Mouse (Mus musculus) hindbrain, embryonic 11.5 days (tissue): Measurements from ENCODE around the gene Egfl7. TPM values are rescaled to one million over a fixed set of nuclear protein-coding genes. Genes with fewer than 3 reads are reported as not detected.

ENCODE experiments used
- ATAC-seq: fragments of 200-750 bp; cut with Nextera tagmentation; 2 replicates; pipeline ENCODE4 v1.8.0; 2017; ENCODE audit warnings: mild to moderate bottlenecking, moderate TSS enrichment, moderate library complexity; ENCODE audit not compliant: low FRiP score
- DNase-seq: peaks from one replicate; pipeline ENCODE4 v3.0.0-alpha.2; 2015; ENCODE audit warnings: low spot score
- H3K27ac ChIP-seq: fragments of 300-500 bp; sonication (generic); 2 replicates; pipeline ENCODE4 v1.5.1; 2014; ENCODE audit warnings: mild to moderate bottlenecking, low read depth, low read length
- H3K27me3 ChIP-seq: fragments of 300-500 bp; sonication (generic); 2 replicates; pipeline ENCODE4 v1.6.1; 2014; ENCODE audit warnings: mild to moderate bottlenecking, low read length, moderate library complexity, mixed read lengths; ENCODE audit not compliant: control insufficient read depth, insufficient read depth
- H3K36me3 ChIP-seq: fragments of 300-500 bp; sonication (generic); 2 replicates; pipeline ENCODE4 v1.6.1; 2014; ENCODE audit warnings: mild to moderate bottlenecking, low read length, moderate library complexity, mixed read lengths; ENCODE audit not compliant: control insufficient read depth, insufficient read depth
- H3K4me1 ChIP-seq: fragments of 300-500 bp; sonication (generic); replicated peaks from 2 replicates; pipeline ENCODE4 v1.6.1; 2014; ENCODE audit warnings: low read length, mixed read lengths; ENCODE audit not compliant: control insufficient read depth, insufficient read depth
- H3K4me2 ChIP-seq: fragments of 300-500 bp; sonication (generic); replicated peaks from 2 replicates; pipeline ENCODE4 v1.6.1; 2014; ENCODE audit warnings: mild to moderate bottlenecking, low read depth, low read length
- H3K4me3 ChIP-seq: fragments of 300-500 bp; sonication (generic); 2 replicates; pipeline ENCODE4 v1.5.1; 2014; ENCODE audit warnings: low read depth, low read length
- H3K9ac ChIP-seq: fragments of 300-500 bp; sonication (generic); 2 replicates; pipeline ENCODE4 v1.6.1; 2014; ENCODE audit warnings: low read depth, low read length
- H3K9me3 ChIP-seq: fragments of 300-500 bp; sonication (generic); 2 replicates; pipeline ENCODE4 v1.6.1; 2016; ENCODE audit warnings: low read length; ENCODE audit not compliant: control insufficient read depth
- WGBS: fragments of 180-500 bp; shearing (Covaris S2); extraction: QIAGEN DNeasy Blood & Tissue Kit; methylation state at CpG from one replicate; pipeline ENCODE4 v1.1.7; 2014; 5-methylcytosine and 5-hydroxymethylcytosine counted together
- polyA plus RNA-seq: library from polyadenylated mRNA; unstranded; fragments of >200 nt; fragmentation: Nextera tagmentation; extraction: Ambion mirVana; gene quantifications from 2 replicates; pipeline ENCODE4 v1.2.1, GENCODE M21; 2014

The Egfl7 gene
- polyA plus RNA-seq, 1 experiment from 2014 or later: 65.2 TPM

DNA sequence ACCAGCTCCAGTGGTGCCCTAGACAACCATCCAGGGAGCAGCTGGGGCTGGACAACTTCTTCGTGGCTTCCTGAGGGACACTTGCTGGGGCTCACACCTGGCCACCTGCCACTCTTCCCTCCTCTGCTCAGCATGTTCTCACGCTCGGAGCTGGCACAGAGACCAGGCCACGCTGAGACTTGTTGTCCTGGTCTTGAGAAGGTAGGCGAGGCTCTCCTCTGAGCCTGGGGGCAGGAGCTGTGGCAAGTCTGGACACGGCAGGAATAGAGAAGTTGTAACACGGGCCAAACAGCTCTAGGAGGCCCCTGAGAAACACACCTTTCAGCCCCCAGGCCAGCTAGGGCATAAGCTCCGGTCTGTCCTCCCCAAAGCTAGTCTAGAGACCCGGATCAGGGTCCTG lies 25.9 kb upstream of the Egfl7 start:
- Histone ChIP-seq H3K9me3 (no peaks in the 10 kb centered on the region), H3K9ac (no peak overlapping the region), H3K4me3 (no peak overlapping the region), H3K27ac (no peak overlapping the region), H3K36me3 (no peaks in the 10 kb centered on the region), H3K4me2 (no peak overlapping the region), H3K4me1 (no peaks in the 10 kb centered on the region), H3K27me3 (no peaks in the 10 kb centered on the region)
- 85% methylated on average over 9 of the region's 9 CpGs for WGBS
- DNase-seq (no peak), ATAC-seq (no peak)

DNA sequence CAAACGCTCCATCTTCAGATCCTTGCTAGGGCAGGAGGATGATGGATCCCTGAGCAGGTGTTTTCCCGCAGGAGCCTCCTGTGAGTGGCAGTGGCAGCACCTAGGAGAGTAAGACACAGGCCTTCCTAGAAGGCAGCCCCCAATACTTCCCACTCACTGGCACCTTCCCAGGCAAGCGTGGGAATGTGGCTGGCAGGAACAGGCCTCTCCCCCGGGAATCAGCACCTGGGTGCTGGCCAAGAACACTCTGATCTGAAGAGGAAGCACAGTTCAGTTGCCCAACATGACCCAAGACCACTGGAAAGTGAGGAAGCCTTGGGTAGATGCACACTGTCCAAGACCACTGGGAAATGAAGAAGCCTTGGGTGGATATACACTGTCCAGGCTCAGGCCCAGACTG lies 24.7 kb upstream of the Egfl7 start:
- DNase-seq: no peak
- Histone ChIP-seq H3K27ac (no peak overlapping the region), H3K4me2 (no peak overlapping the region), H3K9ac (no peak overlapping the region), H3K27me3 (no peaks in the 10 kb centered on the region), H3K9me3 (no peaks in the 10 kb centered on the region), H3K4me3 (no peak overlapping the region), H3K4me1 (no peaks in the 10 kb centered on the region), H3K36me3 (no peaks in the 10 kb centered on the region)
- ATAC-seq: no peak
- 79% methylated on average over 4 of the region's 4 CpGs for WGBS

DNA sequence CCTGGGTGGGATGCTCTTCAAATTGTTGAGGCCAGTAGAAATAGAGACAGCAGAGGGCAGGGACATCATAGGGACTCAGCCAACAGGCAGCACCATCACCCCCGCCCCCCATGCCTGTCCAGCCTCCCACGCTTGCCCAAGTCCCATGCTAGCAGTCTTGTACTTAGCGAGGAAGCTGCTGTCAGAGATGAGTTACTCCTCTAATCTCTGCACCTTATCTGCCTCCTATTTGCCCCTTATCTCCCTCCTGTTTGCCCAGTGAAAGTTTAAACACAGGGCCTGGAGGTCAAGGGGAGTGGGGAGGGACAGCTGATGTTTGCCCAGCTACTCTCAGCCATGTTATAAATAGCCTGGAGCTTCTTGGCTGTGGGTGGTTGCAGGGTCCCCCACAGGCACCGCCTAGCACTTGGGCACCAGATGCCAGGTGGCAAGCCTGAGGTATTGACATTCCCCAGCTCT lies 23.2 kb upstream of the Egfl7 start:
- Histone ChIP-seq H3K9me3 (no peaks in the 10 kb centered on the region), H3K27me3 (no peaks in the 10 kb centered on the region), H3K4me3 (no peak overlapping the region), H3K36me3 (no peaks in the 10 kb centered on the region), H3K4me2 (no peak overlapping the region), H3K27ac (no peak overlapping the region), H3K4me1 (0 out of 2 replicates have a peak, but pooled peaks cover 4% of the 10 kb centered on the region), H3K9ac (no peak overlapping the region)
- DNase-seq (no peak), ATAC-seq (no peak)
- WGBS: 73% methylated on average over 4 of the region's 4 CpGs

DNA sequence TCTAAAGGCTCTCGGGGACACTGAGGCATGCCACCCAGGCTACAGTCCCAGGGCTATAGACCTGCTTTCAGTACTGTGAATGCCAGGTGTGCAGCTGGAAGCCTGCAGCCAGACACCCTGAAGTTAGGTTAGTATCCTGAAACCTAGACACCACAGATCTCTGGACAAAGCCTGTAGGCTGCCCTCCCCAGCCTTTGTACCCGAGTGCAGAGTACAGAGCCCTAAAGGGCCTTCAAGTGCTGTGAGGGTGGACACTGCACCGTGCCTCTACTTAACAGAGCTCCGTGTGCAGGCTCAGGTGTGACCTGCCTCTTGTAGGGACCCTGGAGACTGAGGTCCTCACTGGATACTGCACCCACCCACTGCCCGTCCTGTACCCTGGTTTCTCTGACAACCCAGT lies 19.3 kb upstream of the Egfl7 start:
- ATAC-seq: no peak
- 0 out of 2 replicates have a peak, but pooled peaks cover 4% of the 10 kb centered on the region for H3K4me1 ChIP-seq
- 77% methylated on average over 5 of the region's 5 CpGs for WGBS
- no peak for DNase-seq
- H3K27me3 ChIP-seq: no peaks in the 10 kb centered on the region
- H3K9me3 ChIP-seq: no peaks in the 10 kb centered on the region
- no peak overlapping the region for H3K27ac ChIP-seq
- no peak overlapping the region for H3K4me2 ChIP-seq
- no peaks in the 10 kb centered on the region for H3K36me3 ChIP-seq
- H3K4me3 ChIP-seq: no peak overlapping the region
- no peak overlapping the region for H3K9ac ChIP-seq

DNA sequence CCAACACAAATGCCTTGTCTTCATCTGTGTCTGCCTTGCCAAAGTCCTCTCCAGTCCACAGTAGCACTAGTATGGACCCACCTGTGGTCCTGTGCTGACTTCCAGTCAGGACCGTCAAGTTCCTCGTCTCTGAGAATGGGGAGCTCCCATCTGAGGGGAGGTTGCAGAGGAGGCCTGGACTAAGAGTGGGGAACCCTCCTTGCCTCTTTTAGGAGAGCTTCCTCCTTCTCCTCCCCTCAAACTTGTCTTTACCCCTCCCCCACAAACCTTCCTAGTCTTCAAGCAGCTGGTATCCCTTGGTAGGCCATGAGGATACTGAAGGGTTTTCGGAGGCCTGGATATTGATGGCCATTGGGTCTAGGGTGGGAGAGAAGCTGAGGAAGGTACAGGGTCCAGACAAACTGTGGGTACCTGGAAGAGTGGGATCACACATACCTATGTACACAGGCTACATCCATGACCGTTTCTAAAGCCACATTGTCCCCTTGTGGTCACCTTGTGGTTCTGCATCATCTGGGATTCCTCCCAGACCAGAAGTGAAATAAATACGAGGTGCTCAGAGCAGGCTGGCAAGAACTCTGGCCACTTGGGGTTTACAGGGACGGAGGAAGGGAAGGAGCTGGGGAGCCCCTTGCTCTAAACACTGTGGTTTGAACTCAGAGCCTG lies 18.3 kb upstream of the Egfl7 start:
- WGBS: 48% methylated on average over 6 of the region's 6 CpGs
- ATAC-seq (peak; percentile 71; the same call in 1 of the 2 replicates), DNase-seq (peak; percentile 67)
- Histone ChIP-seq H3K27me3 (no peaks in the 10 kb centered on the region), H3K4me2 (0 out of 2 replicates have a peak overlapping the region, but pooled peaks have one; percentile 3), H3K27ac (no peak overlapping the region), H3K4me3 (no peak overlapping the region), H3K36me3 (no peaks in the 10 kb centered on the region), H3K4me1 (0 out of 2 replicates have a peak, but pooled peaks cover 4% of the 10 kb centered on the region), H3K9ac (no peak overlapping the region), H3K9me3 (no peaks in the 10 kb centered on the region)

DNA sequence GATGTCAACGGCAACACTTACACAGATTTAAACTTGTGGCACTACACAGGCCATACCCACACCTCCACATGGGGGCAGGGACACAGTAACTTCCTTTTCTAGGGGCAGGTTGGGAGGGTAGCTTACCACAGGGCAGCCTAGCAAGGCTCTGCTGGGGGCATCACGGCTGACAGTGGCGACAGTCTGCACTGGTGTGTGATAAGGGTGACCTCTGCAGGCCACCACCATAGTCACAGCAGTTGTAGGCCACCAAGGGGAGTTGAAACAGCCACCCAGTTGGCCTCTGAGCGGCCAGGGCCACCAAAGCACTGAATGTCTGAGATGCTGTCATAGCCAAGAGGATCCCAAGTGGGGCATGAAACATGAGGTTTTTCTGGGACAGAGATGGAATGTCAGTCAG lies 13.6 kb upstream of the Egfl7 start:
- 19% methylated on average over 4 of the region's 4 CpGs for WGBS
- DNase-seq (peak; percentile 69), ATAC-seq (0 out of 2 replicates have a peak, but pooled peaks have one; percentile 38)
- H3K4me1 ChIP-seq: no peaks in the 10 kb centered on the region
- H3K36me3 ChIP-seq: no peaks in the 10 kb centered on the region
- H3K4me3 ChIP-seq: no peak overlapping the region
- H3K27me3 ChIP-seq: no peaks in the 10 kb centered on the region
- no peaks in the 10 kb centered on the region for H3K9me3 ChIP-seq
- H3K27ac ChIP-seq: no peak overlapping the region
- H3K4me2 ChIP-seq: no peak overlapping the region
- H3K9ac ChIP-seq: no peak overlapping the region

DNA sequence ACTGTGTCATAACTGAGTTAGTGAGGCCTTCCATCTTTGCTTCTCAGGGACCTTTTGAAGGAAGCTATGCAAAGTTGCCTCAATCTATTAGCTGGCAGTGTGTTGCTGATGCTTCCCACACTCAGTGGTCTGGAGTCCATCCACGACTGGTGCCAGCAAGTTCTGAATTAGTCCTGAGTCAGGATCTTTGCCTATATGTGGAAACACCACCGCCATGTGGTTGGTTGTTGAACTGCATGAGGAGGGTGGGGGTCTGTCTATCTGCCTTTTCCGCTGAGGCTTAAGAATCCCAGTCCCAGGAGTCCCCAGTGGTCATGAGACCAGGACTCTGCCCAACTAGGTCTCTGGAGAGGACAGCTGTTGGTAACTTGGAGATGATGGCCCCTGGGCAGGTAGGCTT lies 9.8 kb upstream of the Egfl7 start:
- no peak for ATAC-seq
- WGBS: 6% methylated on average over 3 of the region's 3 CpGs

DNA sequence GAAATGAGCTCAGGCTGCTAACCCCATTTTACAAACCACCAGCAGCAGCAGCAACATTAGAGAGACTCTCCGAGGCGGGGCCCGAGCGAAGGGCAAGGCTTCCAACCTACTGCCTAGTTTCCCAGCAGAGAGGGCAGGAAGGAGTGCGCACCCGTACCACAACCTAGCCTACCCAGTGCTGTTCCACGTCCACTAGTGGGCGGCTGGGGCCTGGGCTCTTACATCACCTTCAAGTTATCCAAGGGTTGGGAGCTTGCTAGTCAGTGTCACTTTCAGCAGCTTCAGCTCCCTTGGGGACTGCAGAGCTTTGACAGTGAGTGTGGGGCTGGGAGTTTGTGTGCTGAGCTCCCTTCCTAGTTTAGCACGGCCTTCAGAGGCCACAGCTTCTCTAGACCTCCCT lies 8.4 kb upstream of the Egfl7 start:
- 84% methylated on average over 9 of the region's 9 CpGs for WGBS
- H3K4me1 ChIP-seq: no peaks in the 10 kb centered on the region

More for the DNA sequence above, 9.8 kb upstream of the Egfl7 start:
- H3K27ac ChIP-seq: no peak overlapping the region
- DNase-seq: peak; percentile 79
- H3K9ac ChIP-seq: no peak overlapping the region
- no peak overlapping the region for H3K4me3 ChIP-seq
- H3K4me2 ChIP-seq: no peak overlapping the region
- H3K9me3 ChIP-seq: no peaks in the 10 kb centered on the region
- H3K4me1 ChIP-seq: no peaks in the 10 kb centered on the region
- no peaks in the 10 kb centered on the region for H3K27me3 ChIP-seq
- H3K36me3 ChIP-seq: no peaks in the 10 kb centered on the region

DNA sequence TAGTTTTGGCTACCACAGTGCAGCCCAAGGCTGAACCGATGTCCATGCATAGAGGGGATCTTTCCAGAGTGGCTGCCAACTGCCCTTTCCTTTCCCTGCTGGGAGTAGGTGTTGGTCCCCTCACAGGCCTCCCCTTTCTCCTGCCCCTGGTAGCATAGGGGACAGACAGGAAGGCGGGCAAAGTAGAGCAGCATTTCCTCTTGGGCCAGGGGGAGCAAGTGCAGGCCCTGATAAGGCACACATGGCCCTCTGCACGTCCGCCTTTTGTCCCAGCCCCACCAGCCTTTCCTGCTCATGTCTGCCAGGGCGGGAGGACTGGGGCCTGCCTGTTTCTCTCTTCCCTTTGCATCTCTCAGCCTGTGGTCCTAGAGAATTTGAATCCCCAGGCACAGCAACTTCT lies 8.0 kb upstream of the Egfl7 start:
- 68% methylated on average over 5 of the region's 5 CpGs for WGBS
- no peak for ATAC-seq

More for the DNA sequence above, 8.4 kb upstream of the Egfl7 start:
- Histone ChIP-seq H3K27ac (no peak overlapping the region), H3K27me3 (no peaks in the 10 kb centered on the region), H3K4me3 (no peak overlapping the region), H3K9ac (no peak overlapping the region), H3K4me2 (no peak overlapping the region), H3K9me3 (no peaks in the 10 kb centered on the region), H3K36me3 (no peaks in the 10 kb centered on the region)
- ATAC-seq (no peak), DNase-seq (no peak)

More for the DNA sequence above, 8.0 kb upstream of the Egfl7 start:
- DNase-seq: no peak
- H3K27ac ChIP-seq: no peak overlapping the region
- H3K9me3 ChIP-seq: no peaks in the 10 kb centered on the region
- no peaks in the 10 kb centered on the region for H3K4me1 ChIP-seq
- no peak overlapping the region for H3K4me2 ChIP-seq
- no peak overlapping the region for H3K9ac ChIP-seq
- H3K27me3 ChIP-seq: no peaks in the 10 kb centered on the region
- H3K4me3 ChIP-seq: no peak overlapping the region
- no peaks in the 10 kb centered on the region for H3K36me3 ChIP-seq
